In the genomic region with DNA sequence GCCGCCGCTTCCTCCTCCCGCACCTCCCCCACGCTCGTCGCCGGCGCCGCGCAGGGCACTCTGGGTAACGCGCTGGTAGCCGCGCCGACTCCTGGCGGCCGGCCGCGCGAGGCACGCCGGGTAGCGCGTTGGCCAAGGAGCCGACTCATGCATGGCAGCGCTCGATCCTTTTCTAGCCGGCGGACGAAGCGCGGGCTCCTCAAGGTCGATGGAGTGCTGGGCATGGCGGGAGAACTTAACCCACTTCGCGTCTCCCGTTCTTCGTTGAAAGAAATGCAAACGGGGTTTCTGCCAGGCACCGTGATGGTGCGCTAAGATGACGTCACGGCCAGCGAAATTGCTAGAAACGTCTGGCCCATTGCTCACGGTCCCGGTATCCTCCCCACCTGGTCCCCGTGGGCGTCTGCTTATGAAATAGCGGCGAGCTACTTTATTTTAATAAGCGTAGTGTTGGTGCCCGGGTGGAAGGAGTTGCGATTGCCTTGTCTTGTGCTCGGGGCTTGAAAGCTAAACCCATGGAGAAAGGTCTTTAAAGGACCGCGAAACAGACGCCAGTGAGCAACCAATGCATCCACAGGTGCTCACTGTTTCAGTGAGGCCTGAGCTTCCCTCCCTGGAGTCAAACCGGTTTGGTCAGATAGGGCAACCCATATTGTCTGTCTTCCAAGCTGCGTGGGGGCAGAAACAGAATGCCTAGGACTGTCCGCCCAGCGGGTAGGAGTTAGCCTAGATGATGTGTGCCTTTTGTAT, we compare ENCODE assay signal across 1 mouse cellular context.
TF ChIP-seq lines count a peak whose summit lies in the region.

A gene (minus strand): TSS at position 62 of the 750 bp plus-strand sequence.

TF ChIP-seq in MEL, 35 proteins besides CTCF, POLR2A, EP300 and RAD21 (continued from another document):
- TF ChIP-seq USF2 (IDR thresholded peaks at IDR 0.05; ENCODE audit: borderline replicate concordance in 1 of 2, insufficient read depth in 1 of 2, low read depth in 1 of 2, low read length in 2 of 2): no peak
- peak; percentile 91 for TF ChIP-seq NELFE (IDR thresholded peaks at IDR 0.05; ENCODE audit: low read depth, low read length)
- TF ChIP-seq BHLHE40 (IDR thresholded peaks at IDR 0.05; ENCODE audit: borderline replicate concordance, low read depth, low read length): no peak; the same call in 1 of the 2 replicates
- TF ChIP-seq CHD1 (IDR thresholded peaks at IDR 0.05; ENCODE audit: low read depth, low read length): 0 out of 2 replicates have a peak, but pooled peaks have one; percentile 68
- TF ChIP-seq SMC3 (IDR thresholded peaks at IDR 0.05; ENCODE audit: low read depth, low read length): no peak
- TF ChIP-seq POLR2AphosphoS2 (IDR thresholded peaks at IDR 0.05; ENCODE audit: low read length): peak; percentile 70
- no peak for TF ChIP-seq ZNF384 (IDR thresholded peaks at IDR 0.05; ENCODE audit: low read depth, low read length)
- peak; percentile 69 for TF ChIP-seq MYC (IDR thresholded peaks at IDR 0.05; ENCODE audit: low read depth, low read length)
